Mouse (Mus musculus): Measurements from ENCODE around the gene Grin2b. TPM values are rescaled to one million over a fixed set of nuclear protein-coding genes. Genes with fewer than 3 reads are reported as not detected.

Grin2b gene
- total RNA-seq, 2 experiments from 2014 or later: 0.07 to 0.22 TPM

DNA sequence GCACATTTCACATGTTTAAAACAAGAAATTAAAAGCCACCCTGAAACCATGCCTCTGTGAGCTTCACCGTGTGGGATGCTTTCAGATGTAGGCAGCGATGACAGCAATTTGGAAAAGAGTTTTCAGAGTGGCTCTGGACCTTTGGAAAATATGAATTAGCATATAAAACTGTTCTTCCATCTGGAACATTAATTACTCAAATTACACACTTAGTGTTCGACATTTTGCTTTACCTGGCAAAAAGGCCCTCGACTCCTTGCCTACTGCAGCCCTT lies 162.3 kb downstream of the Grin2b start:
- no peak for DNase-seq (ENCODE audit: low spot score in 2 of 2)

- DNase-seq (ENCODE audit: low spot score in 2 of 2): no peak
These were observed 162.8 kb downstream of the Grin2b start for GRCm38 (mm10) chr6:136010290-136011037.

DNA sequence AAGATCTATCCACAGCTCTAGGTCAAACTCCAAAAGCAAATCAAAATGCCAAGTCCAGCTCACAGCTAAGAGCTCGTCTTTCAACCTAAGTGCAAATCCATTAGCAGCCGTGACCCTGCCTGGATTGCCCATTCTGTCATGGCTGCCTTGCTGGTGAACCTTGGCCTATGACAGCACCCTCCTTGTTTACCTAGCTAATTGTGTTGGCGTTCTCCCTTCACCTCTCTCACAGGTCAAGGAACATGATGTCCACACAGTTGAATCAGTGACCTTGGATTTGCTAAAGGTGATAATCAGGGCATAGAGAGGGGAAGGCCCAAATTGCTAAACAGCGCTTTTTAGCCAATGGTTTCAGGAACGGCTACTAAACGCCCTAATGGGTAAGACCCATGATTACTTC lies 165.2 kb downstream of the Grin2b start:
- no peak for DNase-seq (ENCODE audit: low spot score in 2 of 2)

DNA sequence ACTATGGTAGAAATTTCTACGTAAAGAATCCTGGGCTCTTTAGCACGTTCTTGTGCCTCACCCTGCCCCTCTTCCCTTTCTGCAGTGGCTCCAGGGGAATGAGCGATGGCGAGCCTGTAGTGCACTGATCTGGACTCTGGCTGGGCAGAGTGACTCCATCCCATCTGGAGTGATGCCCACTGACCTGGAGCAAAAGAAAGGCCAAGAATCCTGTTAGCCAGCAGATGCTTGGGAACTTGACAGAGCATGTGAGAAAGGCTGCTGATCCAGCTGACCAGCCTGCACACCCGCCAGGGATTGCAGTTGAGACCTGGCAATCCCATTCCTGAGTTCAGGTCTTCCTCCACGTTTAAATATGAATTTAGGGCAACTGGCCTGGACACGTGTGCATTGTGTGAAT lies 178.6 kb downstream of the Grin2b start:
- no peak for DNase-seq (ENCODE audit: low spot score in 2 of 2)

DNA sequence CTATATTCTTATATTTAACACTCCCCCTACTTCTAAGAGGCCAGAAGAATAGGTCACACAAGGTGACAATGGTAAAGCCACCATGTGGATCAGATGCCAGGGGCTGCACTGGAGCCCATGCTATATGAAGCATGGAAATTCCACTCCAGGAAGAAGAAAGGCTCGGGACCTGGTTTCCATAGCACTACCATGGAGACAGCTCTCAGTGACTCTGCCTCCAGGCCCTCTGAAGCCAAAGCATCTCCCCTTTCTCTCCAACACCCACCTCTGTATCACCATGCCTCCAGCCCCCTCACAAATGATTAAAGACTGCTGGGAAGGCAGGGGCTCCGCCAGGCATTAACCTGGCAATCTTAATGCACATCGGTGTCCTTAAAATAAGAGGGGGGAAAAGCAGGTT lies 179.4 kb downstream of the Grin2b start:
- no peak for DNase-seq (ENCODE audit: low spot score in 2 of 2)

DNA sequence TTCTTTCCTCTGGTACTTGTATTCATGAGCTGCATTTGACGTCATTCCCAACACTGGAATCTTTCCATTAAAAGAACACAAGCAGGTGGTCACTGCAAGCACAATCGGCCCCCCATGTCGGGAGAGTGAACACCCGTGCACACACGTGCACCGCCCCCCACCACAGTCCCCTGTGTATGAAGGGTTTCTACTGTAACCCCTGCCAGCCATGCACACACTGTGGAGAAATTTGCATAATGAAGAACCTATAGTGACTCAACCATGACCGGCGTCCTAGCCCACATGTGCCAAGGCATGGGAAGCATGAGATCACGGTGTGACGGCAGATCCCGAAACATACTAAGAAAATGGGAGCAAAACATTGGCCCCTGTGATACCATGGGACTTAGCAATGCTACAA lies 179.9 kb downstream of the Grin2b start:
- no peak for DNase-seq (ENCODE audit: low spot score in 2 of 2)

DNA sequence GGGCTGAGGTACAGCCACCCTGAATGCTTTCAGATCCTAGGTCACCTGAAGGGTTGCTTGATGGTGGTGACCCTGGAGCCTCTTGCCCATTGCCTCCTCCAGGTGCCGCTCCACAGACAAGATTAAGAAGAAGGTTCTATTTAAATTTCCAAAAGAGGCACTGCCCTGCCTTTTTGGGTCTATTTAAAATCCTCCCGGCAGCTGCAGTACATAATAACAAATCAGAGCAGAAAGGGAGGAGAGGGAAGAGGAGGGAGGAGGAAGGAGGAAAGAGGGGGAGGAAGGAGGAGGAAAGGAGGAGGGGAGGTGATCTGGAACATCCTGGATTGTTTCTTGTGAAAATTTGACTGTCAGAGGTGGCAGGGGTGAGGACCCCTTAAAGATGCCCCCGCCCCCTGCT lies 197.2 kb downstream of the Grin2b start:
- DNase-seq (ENCODE audit: low spot score in 2 of 2): no peak

- no peak for DNase-seq (ENCODE audit: low spot score in 2 of 2)
These were observed 200.8 kb downstream of the Grin2b start for GRCm38 (mm10) chr6:135972481-135972880.

GRCm38 (mm10) chr6:135971481-135971880 lies 201.8 kb downstream of the Grin2b start:
- DNase-seq (ENCODE audit: low spot score in 2 of 2): no peak

DNA sequence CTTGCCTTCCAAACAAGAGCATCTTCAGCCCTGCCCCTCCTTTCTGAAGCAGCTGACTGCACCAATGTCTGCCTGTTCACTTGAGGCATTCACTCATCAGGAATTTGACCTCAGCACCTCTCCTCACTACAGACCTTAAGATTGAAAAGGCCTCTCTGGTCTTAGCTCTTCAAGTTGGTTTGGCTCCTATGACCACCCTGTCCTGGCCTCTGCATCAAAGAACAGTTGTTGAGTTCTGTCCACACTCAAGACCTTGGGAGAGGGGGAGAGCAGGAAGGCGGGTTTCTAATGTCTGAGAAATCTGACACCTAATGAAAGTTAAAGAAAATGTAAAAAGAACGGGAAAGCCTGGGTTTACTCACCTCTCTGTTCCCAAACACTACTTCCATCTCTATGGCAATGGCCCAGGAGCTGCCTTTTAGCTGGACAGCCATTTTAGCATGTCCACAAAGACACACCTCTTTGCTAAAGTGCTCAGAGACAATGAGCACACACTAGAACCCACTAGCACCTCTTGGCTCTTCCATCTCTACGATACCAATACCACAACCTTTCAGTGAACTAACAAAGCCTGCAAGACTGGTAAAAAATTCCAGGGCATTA lies 202.5 kb downstream of the Grin2b start:
- no peak for DNase-seq (ENCODE audit: low spot score in 2 of 2)

DNA sequence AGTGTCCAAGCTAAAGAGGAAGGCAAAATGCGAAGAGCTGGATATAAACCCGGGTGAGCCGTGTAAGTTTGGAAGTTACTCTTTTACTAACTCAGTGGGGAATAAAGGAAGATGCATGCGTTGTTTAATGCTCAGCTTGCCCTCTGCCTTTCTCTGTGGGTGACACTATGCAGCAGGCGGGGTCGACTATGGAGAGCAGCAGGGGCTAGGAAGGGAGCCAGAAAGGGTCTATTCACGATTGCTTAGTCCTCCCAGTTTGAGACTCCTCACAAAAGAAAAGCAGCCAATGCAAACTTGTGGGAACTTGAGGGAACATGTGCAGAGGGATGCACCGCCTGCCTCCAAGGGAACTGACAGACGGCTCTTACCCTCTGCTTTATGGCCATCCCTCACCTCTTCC lies 211.5 kb downstream of the Grin2b start:
- DNase-seq (ENCODE audit: low spot score in 2 of 2): no peak

- DNase-seq (ENCODE audit: low spot score in 2 of 2): no peak
These were observed 213.7 kb downstream of the Grin2b start for GRCm38 (mm10) chr6:135959629-135960028.

- no peak for DNase-seq (ENCODE audit: low spot score in 2 of 2)
These were observed 221.6 kb downstream of the Grin2b start for GRCm38 (mm10) chr6:135951666-135952065.

- no peak for DNase-seq (ENCODE audit: low spot score in 2 of 2)
These were observed 227.8 kb downstream of the Grin2b start for GRCm38 (mm10) chr6:135945511-135945910.

DNA sequence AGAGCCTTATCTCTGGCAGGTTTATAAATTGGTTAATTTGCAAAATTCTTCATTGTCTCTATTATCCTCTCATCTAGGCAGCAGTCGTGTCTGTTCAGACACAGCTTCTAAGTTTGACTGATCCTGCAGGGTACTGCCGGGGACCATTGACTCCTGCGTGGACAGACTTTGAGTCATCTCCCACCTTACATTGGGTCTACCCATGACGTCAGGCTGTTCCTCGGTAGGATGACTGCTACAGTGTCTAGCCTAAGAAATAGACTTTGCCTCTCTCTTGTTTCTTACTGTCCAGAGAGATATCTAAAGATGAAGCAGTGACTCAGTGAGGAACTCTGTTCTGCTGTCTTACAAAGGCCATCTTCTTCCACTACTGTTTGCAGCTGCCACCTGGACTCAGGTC lies 229.0 kb downstream of the Grin2b start:
- no peak for DNase-seq (ENCODE audit: low spot score in 2 of 2)

DNA sequence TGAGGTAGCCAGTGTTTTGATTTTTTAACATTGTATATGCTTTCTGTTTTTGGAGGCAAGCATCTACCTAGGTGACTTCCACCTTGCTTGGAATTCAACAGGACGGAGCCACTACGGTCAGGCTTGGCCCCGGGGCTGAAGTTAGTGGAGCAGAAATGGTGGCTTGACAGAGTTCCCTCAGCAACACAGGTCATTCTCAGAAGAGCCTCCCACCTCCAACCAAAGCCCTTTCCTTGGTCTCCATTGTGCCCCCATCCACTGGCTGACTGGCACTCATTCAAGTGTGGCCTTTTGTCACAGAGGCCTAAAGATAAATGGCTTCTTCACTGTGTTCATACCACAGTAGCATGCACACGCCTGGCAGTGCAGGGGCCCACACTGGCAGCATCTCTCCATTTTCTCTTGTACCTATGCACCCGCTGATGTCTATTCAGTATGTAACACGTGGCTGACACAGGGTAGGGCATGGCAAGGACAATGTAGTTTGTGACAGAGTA lies 230.1 kb downstream of the Grin2b start:
- no peak for DNase-seq (ENCODE audit: low spot score in 2 of 2)

GRCm38 (mm10) chr6:135932924-135933323 lies 240.4 kb downstream of the Grin2b start:
- DNase-seq (ENCODE audit: low spot score in 2 of 2): no peak

DNA sequence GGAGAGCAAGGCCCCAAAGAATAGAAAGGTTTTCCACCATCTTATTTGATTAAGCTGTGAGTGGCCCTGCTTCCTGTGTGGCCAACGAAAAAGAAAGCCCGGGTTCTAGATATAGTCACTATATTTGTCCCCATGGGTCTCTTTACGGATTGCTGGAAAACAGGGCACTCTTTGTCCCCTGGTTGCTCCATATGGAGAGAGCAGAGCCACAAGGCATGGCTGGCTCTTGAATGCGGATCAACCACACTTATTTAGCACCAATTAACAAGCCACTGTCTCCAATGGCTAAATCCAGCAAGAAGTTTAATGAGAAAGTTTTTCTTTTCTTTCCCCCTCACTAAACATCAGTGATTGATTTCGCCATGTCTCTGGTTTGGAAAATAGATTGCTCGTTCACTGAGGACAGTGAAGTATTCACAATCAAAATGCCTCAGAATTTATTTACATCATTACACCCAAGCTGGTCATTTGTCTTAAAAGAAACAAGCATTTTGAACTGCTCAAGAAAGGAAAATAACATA lies 240.9 kb downstream of the Grin2b start:
- DNase-seq (ENCODE audit: low spot score in 2 of 2): no peak

GRCm38 (mm10) chr6:135917676-135918075 lies 255.6 kb downstream of the Grin2b start:
- DNase-seq (ENCODE audit: low spot score in 2 of 2): no peak

- DNase-seq (ENCODE audit: low spot score in 2 of 2): no peak
These were observed 258.7 kb downstream of the Grin2b start for GRCm38 (mm10) chr6:135914608-135915007.

DNA sequence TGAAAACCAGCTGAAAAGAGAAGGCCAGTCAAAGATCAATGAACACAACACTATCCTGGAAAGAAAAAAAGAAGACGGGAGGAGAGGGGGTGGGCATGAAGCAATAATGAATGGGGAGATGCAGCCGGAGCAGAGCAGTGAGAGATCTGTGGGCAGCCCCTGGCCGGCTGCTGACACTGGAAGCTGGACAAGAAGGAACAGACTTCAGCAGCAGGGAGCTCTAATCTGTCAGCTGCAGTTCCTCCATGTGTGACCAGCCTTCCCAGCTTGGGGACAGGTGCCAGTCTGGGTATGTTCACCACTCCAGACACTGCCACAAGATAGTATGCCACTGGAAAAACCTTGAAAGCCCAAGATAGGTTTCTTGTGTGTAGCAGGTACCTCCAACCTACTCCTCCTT lies 261.2 kb downstream of the Grin2b start:
- DNase-seq (ENCODE audit: low spot score in 2 of 2): no peak

GRCm38 (mm10) chr6:135911131-135911530 lies 262.2 kb downstream of the Grin2b start:
- DNase-seq (ENCODE audit: low spot score in 2 of 2): no peak
